Mouse (Mus musculus) megakaryocyte, embryonic 14.5 days (primary cell): ENCODE measurements around the gene Bbs1.

Experiments used
- FLI1 ChIP-seq: IDR thresholded peaks from 2 replicates; pipeline ENCODE4 v1.6.1; 2012; ENCODE audit warnings: low read length, inconsistent platforms, mixed read lengths
- GATA1 ChIP-seq: IDR thresholded peaks from 3 replicates; pipeline ENCODE4 v1.6.1; 2012; ENCODE audit warnings: mixed read lengths, low read length, inconsistent platforms, borderline replicate concordance

DNA sequence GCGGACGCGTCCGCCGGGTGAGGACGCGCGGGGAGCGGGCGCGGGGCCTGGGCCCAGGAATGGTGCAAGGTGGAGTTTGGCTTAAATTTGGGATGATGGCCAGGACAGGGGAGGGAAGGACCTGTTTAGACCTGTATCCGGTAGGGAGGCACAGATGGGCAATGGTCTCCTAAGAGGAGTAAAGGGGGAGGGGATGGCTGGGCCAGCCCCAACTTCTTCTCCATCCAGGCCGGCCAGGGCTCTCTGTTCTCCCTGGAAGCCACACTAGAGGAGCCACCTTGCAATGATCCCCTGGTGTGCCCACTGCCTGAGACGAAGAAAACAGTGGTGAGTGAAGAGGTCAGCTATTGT lies 51.0 kb downstream of the Bbs1 start:
- TF ChIP-seq GATA1 (no peak), FLI1 (no peak)
